Mouse (Mus musculus) activated CD4-positive, CD25-positive, alpha-beta regulatory T cell, adult 4 months (primary cell): ENCODE data around the gene Tent5a. TPM values are rescaled to one million over a fixed set of nuclear protein-coding genes. Genes with fewer than 3 reads are reported as not detected.

Experiments
- ATAC-seq: one replicate; pipeline ENCODE4 v1.8.0; 2017
- polyA plus RNA-seq, 2 experiments: library from polyadenylated mRNA; unstranded; fragments of 100-300 nt; shearing (Covaris generic); gene quantifications; one replicate each; pipeline ENCODE4 v1.2.1; 2017

Gene Tent5a
- 1 to 10 TPM; 6.3 to 7.9 TPM for polyA plus RNA-seq

GRCm38 (mm10) chr9:85327242-85328211 is at the start of gene Tent5a:
Tent5a (minus strand) TSS chr9:85327348.
- ATAC-seq, result peak; percentile 78

- ATAC-seq, result no peak
Measured at GRCm38 (mm10) chr9:85376643-85377307, 49.6 kb upstream of the Tent5a start.

GRCm38 (mm10) chr9:85375152-85375551 is 48.0 kb upstream of the Tent5a start:
- ATAC-seq, result no peak

GRCm38 (mm10) chr9:85372034-85372433 is 44.9 kb upstream of the Tent5a start:
- ATAC-seq, result no peak

GRCm38 (mm10) chr9:85369512-85369911 is 42.4 kb upstream of the Tent5a start:
- no peak for ATAC-seq

- no peak for ATAC-seq
Measured at GRCm38 (mm10) chr9:85357154-85357860, 30.2 kb upstream of the Tent5a start.

- no peak for ATAC-seq
Measured at GRCm38 (mm10) chr9:85355559-85355958, 28.4 kb upstream of the Tent5a start.

- ATAC-seq, result no peak
Measured at GRCm38 (mm10) chr9:85347823-85348523, 20.8 kb upstream of the Tent5a start.

- ATAC-seq, result no peak
Measured at GRCm38 (mm10) chr9:85342892-85343785, 16.0 kb upstream of the Tent5a start.

GRCm38 (mm10) chr9:85340303-85340702 is 13.2 kb upstream of the Tent5a start:
- peak; percentile 52 for ATAC-seq

- no peak for ATAC-seq
Measured at GRCm38 (mm10) chr9:85336046-85336445, 8.9 kb upstream of the Tent5a start.

GRCm38 (mm10) chr9:85331521-85331920 is 4.4 kb upstream of the Tent5a start:
- no peak for ATAC-seq

GRCm38 (mm10) chr9:85328259-85328658 is 1.1 kb upstream of the Tent5a start:
- peak; percentile 46 for ATAC-seq

GRCm38 (mm10) chr9:85326292-85327241 is 581 bp downstream of the Tent5a start:
- peak; percentile 0 for ATAC-seq

GRCm38 (mm10) chr9:85325201-85325868 is 1.8 kb downstream of the Tent5a start:
- no peak for ATAC-seq

GRCm38 (mm10) chr9:85324158-85324875 is 2.8 kb downstream of the Tent5a start:
- ATAC-seq, result no peak

- ATAC-seq, result no peak
Measured at GRCm38 (mm10) chr9:85320167-85320951, 6.8 kb downstream of the Tent5a start.

- ATAC-seq, result no peak
Measured at GRCm38 (mm10) chr9:85316122-85316521, 11.0 kb downstream of the Tent5a start.
